Mouse (Mus musculus): ENCODE measurements around the gene Wasf3.

GRCm38 (mm10) chr5:146350784-146351183 is 34.0 kb upstream of the Wasf3 start:
- TF ChIP-seq CTCF (IDR thresholded peaks at IDR 0.05): no peak
- no peak for TF ChIP-seq EP300 (IDR thresholded peaks at IDR 0.05; ENCODE audit: insufficient read depth, low read depth, low read length)

Data from heart, adult 2 months (tissue).